Mouse (Mus musculus): ENCODE measurements at regions not wholly inside any gene's neighbourhood (a gene's known extent, or its start where the extent isn't known, plus 50 kb on each side); places are given as distances from the start of the nearest gene placed in this dataset.
"Not testable (repeated sequence)": the region's sequence is repeated elsewhere in the genome, so short reads cannot be mapped to it uniquely, and the experiment has no call there.

DNA sequence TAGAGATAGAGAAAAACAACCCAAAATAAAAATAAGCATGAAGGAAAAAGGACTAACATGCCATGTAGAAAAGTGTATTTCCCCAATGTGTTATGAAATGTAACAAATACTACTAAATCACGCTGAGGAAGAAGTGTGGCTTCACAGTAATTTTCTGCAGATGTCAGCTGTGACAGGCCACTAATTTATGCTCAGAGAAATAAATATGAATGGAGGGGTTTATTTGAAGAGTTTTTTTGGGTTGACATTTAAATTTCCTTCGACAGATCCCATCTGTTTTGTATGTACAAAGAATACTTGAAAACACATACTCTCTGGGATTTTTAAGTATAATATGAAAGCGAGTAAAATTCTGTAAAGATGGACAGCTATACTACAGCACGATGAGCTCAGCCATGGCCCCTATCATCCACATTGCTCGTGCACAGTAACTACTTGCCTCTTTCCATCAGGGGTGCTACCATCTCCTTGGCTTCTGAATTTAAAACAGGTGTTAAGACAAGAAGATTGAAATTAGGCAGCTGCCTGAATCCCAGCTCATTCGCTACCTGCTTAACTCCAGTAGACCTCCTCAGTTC is 605.1 kb downstream of the Gm4340 start:
- no peak for DNase-seq (ENCODE audit: low spot score)

DNA sequence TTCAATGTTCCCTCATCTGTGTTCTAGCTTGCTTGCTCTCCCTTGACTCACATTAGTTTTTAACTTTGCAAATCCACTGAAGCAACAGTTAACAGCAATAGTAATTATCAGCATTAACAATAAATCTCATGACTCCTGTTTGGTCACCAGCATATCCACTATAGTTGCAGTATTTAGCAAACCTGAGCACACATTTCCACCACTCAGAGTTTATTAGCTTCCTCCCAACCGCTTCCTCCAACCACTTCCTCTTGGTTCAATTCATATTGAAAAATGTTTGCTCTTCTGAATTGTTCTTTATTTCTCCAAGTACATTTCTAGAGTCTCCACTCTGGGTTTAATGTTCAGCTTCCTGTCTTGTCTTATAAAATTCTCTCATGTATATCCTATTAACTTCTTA is 611.0 kb downstream of the Gm4340 start:
- DNase-seq (ENCODE audit: low spot score): no peak

DNA sequence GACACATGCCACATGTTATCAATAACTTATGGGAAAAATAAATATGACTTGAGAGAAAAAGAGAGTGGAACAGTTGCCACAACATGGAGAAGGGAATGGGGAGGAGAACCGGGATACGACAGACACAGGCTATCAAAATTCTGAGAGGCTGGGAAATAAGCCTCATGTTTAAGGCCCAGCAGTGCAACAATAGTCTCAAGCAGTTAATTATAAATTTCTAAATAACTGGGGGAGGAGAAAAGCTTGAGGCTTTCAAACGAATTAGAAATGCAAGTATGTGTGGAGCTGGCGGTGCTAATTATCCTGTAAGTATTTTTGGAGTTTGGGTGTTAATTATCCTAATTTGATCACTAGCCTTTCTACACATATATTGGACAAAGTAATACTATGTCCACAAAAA is 624.4 kb downstream of the Gm4340 start:
- DNase-seq (ENCODE audit: low spot score): no peak

DNA sequence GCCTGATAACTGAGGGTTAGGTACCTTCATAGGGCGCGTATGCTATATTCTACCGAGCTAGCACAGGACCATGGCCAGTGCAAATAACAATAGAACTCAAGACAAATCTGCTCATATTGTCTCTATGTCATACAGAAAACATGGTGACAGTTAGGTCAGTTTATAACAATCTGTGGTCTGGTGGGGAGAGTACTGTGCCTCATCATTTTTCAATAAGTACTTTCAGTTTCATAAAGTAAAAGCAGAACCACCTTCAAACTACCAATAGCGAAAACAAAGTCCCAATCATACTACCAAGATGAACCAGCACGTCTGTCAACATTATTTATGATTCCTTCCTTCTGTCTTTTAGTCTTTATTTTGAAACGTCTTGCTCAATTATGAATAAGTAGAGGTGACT is 658.0 kb downstream of the Gm4340 start:
- no peak for DNase-seq (ENCODE audit: low spot score)

DNA sequence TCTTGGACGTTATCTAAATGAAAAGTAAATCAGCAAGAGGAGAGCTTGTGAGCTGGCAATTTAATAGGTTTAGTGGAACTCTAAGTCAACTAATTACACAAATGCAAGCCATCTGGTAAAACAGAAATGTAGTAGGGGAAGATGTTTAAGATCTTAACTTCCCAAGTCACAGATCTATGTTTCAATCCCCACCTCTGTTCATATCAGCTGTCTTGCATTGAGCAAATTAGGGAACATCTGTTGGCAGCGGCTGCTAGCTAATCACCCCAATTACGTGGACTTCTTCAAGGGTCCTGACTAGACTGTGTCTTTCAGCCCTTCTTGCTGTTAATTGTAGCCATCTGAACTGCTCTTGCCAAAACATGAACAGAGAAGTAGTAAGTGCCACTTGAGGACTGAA is 659.3 kb downstream of the Gm4340 start:
- DNase-seq (ENCODE audit: low spot score): peak; percentile 91

DNA sequence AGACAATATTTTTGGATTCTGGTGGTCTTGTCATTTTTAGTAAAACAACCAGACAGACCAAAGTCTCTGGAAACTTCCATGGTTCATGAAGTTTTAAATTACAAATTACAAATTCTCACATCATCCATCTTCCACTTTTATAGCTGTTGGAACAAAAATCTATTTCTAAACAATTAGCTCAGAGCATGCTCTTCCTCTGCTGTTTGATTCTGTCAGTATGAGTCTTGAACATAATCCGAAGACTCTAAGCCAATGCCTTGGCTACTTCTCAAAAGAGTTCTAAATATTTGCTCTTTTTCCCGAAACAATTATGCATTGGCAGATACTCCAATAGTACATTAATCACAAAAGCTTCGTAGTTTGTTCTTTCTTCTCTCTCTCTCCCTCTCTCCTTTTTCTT is 684.4 kb downstream of the Gm4340 start:
- no peak for DNase-seq (ENCODE audit: low spot score)

DNA sequence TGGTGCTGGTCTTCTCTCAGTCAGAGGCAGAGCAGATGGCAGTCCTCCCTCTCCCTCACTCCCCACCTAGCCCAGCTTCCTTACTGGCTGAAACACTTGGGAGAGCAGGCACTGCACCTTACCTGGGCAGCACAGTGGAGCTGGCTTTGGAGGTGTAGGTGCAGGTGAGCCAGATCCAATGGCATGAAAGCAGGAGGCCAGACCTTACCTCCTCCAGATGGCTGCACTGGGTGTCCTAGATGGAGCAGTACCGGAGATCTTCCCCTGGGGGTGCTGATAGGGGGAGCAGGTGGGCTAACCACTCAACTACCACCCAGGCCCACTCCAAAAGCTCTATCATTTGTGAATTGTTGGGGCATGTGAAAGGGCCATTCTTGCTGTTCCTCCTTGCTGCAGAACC is 660.0 kb downstream of the Tmtc2 start:
- DNase-seq (ENCODE audit: low spot score): no peak

DNA sequence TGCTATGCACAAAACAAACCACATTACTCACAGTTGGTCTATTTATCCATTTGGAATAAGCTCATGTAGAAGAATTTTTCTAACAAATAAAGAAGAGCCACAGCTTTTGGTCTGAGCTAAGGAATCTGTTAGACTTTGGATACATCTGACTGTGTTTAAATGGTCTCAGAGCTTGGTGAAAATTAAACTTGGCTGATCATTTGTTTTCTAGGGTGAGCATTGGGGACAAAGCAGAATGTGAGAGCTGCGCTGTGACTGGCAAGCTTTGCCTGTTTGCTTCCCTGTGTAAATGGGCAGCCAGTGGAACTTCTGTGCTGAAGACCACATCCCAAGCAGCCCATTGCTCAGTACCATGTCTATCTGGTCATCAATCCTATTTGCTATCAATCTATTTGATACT is 658.7 kb downstream of the Tmtc2 start:
- no peak for DNase-seq (ENCODE audit: low spot score)

DNA sequence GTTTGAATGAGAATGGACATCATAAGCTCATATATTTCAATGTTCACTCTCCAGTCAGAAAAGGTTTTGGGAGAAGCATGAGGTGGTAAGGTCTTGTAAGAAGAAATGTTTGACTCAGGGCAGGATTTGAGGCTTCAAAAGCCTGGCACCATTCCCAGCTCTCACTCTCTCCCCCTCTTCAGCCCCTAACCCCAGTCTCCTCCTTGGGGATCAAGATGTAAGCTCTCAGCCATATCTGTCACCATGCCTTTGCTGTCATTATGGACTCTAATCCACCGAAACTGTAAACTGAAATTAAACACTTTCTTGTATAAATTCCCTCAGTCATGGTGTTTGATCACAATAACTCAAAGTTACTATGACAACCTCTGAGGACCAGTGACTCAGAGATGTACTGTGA is 637.6 kb downstream of the Tmtc2 start:
- DNase-seq (ENCODE audit: low spot score): no peak

DNA sequence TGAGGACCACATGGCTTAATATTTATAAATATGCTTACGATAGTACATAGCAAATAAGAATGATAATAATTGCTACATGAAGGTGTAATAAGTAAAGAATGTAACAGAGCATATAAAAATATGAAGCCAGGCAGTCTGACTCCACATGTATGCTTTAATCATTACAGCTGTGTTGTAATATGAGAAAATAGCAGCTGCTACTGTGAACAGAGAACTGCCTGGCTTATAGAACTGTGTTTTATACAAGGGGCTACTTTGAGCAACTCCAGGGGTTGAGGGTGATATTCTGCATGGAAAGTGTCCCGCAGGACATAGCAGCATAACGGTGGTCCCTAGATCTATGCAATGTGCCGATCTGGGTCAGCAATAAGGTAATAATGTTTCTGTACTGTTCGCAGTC is 627.9 kb downstream of the Tmtc2 start:
- no peak for DNase-seq (ENCODE audit: low spot score)

DNA sequence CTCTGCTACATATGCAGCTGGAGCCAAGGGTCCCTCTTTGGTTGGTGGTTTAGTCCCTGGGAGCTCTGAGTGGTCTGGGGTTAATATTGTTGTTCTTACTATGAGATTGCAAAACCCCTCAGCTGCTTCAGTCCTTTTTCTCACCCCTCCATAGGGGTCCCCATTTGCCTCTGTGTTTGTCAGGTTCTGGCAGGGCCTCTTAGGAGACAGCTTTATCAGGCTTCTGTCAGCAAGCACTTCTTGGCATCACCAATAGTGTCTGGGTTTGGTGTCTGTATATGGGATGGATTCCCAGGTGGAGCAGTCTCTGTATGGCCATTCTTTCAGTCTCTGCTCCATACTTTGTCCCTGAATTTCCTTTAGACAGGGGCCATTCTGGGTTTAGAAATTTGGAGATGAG is 625.4 kb downstream of the Tmtc2 start:
- not testable (repeated sequence) for DNase-seq (ENCODE audit: low spot score)

DNA sequence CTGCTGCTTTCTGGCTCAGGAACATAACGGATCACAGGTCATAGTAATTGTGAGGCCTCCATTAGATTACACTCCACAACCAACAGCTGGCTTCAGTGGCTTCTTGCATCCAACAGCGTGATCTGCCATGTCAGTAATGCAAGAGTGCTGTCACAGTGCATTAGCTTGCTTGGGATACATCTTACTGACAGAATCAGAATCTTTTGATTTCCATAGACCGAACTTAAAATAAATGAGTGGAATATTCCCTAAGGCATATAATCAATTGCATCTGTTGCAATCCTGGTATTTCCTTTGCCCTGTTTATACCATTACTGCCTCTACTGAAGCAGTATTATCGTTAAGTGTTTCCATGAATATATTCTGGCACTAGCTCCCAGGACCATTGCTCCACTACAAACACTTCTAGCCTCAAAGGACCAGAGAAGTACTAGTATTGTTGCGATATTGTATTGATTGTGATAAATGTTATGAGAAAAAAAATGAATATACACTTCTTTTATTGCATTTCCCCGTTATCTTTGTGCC is 605.8 kb downstream of the Tmtc2 start:
- DNase-seq (ENCODE audit: low spot score): no peak
